Mouse (Mus musculus): Measurements from ENCODE around the gene Cenpm.
"Not testable (repeated sequence)": the region's sequence is repeated elsewhere in the genome, so short reads cannot be mapped to it uniquely, and the experiment has no call there.

Gene Cenpm

DNA sequence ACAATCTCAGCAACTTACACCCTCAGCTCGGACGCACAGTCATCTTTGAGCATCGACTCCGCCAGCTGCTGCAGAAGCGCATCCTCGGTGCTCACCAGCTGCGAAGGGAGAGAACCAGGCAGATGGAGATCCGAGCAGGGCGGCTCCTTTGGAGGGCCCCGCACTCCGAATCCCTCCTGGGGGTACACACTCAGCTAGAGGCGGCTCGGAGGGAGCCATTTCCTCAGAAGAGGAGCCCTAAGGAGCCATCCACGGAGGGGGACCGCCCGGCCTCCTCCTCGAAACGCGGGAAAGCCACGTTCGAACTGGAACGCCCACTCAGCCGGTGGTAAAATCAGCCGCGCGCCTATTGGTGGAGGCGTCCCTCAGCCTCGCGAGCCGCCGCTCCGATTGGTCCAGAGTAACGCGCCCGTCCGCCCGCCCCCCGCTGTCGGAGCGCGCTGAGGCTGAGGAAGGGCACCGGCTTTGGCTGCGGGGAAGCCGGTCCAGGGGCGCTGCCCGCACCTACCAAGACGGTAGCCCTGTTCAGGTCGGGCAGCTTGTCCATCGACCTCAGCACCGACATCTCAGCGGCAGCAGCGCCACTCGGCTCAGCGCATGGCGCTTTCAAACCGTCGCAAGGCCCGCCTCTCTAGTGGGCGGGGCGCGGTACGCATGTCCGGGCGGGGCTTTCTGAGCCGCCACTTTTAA lies at the start of gene Cenpm:
TSS of gene Cenpm (minus strand) at position 634 of the 690 bp plus-strand sequence.
- peak; percentile 96 for DNase-seq

DNA sequence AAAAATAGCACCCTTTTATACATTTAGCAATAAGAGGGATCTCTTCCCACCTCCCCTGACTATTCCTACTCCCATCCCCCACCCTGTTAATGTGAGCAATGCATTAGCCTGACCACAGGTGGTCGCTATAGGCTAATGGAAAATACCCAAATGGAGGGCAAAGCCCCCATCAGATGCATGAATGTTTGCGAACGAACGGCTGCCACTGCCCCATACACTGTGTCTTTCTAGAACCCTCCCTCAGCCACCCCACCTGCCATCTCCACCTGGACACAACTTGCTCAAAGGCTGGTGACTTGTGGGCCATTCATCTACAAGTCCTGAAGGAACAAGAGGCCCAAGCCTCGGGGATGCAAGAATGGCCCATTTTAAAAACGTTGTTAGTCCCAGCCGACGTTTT lies 49.5 kb upstream of the Cenpm start:
- no peak for DNase-seq

DNA sequence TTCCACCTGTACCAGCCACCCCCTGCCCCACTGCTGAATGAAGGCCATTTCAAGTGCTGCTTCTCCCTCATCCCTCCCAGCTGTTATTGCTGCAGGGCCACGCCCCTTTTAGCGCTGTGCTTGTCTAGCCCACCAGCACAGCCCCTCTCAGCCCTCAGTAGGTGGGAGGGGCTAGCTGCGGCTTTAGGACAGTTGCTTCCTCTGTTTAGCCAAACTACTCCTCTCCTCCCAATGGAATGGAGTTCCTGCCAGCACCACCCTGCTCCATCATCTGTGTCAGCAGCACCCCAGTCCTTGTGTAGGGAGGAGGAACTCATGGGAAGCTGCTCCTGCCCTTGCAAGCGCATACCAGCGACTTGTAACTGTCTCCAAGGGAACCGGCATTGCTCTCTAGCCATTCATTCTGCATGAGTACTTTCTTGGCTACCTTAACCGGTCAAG lies 48.7 kb upstream of the Cenpm start:
- DNase-seq = peak; percentile 18

GRCm38 (mm10) chr15:82292851-82293250 lies 48.3 kb upstream of the Cenpm start:
- DNase-seq = no peak

GRCm38 (mm10) chr15:82290252-82290651 lies 45.7 kb upstream of the Cenpm start:
- no peak for DNase-seq

- DNase-seq = no peak
These were observed 41.6 kb upstream of the Cenpm start for GRCm38 (mm10) chr15:82286157-82286556.

GRCm38 (mm10) chr15:82280638-82281037 lies 36.1 kb upstream of the Cenpm start:
- no peak for DNase-seq

- DNase-seq = no peak
These were observed 33.0 kb upstream of the Cenpm start for GRCm38 (mm10) chr15:82277591-82277990.

GRCm38 (mm10) chr15:82274927-82275901 lies 30.7 kb upstream of the Cenpm start:
- DNase-seq = peak; percentile 62

GRCm38 (mm10) chr15:82274593-82274926 lies 30.0 kb upstream of the Cenpm start, which contains the start of gene Sept3:
TSS of gene Sept3 (plus strand) at chr15:82274893.
- DNase-seq = no peak

DNA sequence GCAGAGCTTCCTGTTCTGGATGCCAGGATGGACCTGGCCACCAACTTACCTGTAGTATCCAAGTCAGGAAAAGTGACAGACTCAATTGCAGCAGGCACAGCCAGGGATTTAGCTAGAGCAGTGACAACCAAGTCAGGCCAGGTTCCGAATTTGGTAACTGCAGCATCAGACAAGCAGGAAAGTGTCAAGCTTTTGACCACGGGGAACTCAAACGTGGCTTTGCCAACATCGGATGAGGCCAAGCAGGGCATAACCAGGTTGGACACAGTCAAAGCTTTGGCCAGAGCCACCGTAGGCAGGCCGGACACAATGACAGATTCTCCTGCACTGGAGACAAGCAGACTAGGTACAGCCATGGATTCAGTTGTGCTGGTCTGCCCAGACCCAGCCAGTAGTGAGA lies 27.7 kb upstream of the Cenpm start:
- DNase-seq = no peak

DNA sequence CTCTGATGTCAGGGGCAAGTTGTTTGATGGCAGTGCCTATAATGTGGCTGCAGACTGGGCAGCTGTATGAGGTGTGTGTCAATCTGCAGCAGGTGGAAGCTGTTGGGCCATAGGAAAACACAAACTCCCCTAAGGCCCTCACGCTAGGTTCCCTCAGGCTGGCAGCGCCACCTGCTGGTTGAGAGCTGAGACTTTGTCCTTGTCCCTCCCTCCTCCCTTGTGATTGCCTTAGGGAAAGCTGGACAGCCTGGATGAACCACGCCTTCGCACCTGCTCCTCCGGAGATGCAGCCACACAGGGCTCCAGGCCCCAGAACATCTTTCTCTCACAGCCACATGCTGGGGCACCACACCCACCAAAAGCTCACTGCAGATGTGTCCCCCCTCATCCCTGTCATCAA lies 26.7 kb upstream of the Cenpm start:
- peak; percentile 86 for DNase-seq

- no peak for DNase-seq
These were observed 24.2 kb upstream of the Cenpm start for GRCm38 (mm10) chr15:82268783-82269182.

DNA sequence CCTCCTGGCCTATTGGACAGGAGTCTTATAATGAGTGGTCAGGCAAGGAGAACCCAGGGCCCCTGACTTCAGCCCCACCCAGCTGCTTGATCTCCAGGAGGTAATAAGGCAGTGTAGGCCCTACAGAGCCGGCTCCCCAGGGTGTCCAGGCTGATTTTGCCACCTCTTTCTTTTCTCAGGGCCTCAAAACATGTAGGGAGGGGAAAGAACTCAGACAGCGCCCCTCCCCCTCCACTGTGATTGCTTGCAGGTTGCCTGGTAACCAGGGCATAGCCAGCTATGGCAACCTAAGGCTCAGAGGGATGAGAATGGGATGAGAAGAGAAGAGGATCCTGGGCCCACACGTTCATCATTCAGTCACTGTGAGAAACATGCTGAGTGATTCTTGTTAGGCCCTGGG lies 23.6 kb upstream of the Cenpm start:
- DNase-seq = no peak

DNA sequence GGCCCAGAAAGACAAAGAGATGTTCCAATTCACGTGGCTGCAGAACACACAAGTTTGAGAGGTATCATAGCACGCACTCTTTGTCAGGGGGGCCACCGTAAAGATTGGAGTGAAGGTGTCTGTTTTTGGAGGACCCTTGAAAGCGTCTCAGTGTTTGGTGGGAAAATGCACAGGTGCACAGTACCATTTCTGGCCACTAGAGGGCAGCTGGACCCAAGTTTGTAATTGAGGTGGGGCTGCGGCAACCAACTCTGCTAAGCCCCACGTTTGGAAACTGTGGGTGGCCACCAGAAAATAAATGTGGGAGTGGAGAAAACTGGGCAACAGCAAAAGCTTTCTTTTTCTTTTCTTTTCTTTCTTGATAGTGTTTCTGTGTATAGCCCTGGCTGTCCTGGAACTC lies 21.8 kb upstream of the Cenpm start:
- peak; percentile 86 for DNase-seq

GRCm38 (mm10) chr15:82259510-82259909 lies 15.0 kb upstream of the Cenpm start:
- DNase-seq = peak; percentile 94

DNA sequence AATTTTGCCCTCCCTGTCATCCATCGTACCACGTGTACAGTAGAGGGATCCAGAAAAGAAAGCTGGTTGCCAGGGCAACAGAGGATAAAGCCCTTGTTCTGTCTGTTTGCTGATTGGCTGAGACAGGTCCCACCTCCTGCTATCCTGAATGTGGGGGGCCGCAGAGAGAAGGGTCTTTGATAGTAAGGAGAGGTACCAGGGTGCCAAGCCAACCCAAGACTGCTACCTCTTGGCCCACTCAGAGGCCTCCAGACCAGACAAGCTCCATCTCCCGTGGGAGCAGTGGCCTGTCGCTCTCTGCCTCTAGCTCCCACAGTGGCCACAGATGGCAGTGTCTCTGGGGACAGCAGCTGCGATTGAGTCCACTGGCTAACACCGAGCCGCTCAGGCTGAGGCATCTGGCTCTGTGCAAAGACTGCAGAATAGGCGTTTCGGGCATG lies 11.4 kb upstream of the Cenpm start:
- no peak for DNase-seq

- DNase-seq = no peak
These were observed 10.7 kb upstream of the Cenpm start for GRCm38 (mm10) chr15:82255248-82255647.

DNA sequence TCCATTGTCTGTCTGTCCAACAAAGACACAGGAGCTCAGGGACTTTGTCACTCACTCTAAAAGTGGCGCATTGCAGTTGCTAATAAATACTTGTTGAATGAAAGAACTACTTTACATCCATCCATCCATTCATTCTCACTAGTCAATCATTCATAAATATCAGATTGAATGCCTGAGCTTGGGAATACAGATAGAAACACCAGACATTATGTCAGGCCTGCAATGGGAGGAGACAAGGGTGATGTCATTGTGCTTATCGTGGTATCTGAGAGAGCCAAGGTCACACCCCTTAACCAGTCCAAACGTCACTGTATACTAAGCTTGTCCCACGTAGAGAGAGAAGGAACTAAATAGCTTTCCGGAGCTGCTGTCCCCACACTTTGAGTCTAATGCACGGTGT lies 7.5 kb upstream of the Cenpm start, which contains the start of gene 1500009C09Rik:
TSS of gene 1500009C09Rik (plus strand) at position 301 of the 400 bp plus-strand sequence.
- no peak for DNase-seq

- DNase-seq = peak; percentile 39
These were observed 7.0 kb upstream of the Cenpm start for GRCm38 (mm10) chr15:82251579-82251978.

- DNase-seq = no peak
These were observed 2.7 kb upstream of the Cenpm start for GRCm38 (mm10) chr15:82247131-82247776.

DNA sequence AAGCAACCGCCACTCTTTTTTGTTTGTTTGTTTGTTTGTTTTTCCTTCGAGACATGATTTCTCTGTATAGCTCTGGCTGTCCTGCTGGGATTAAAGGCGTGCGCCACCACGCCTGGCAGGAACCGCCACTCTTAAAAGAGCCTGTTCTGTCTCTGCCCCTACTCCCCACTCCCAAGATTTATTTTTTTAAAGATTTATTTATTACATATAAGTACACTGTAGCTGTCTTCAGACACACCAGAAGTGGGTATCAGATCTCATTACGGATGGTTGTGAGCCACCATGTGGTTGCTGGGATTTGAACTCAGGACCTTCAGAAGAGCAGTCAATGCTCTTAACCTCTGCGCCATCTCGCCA lies 235 bp upstream of the Cenpm start:
- not testable (repeated sequence) for DNase-seq

- DNase-seq = no peak
These were observed 820 bp downstream of the Cenpm start for GRCm38 (mm10) chr15:82243742-82244114.

Data from thymus, postnatal 4 days (tissue).